Mouse (Mus musculus): ENCODE results near the gene Rabgap1l.

- TF ChIP-seq CTCF (IDR thresholded peaks at IDR 0.05; ENCODE audit: extremely low read depth, insufficient read depth, insufficient read length, insufficient replicate concordance) (no peak), POLR2A (IDR thresholded peaks at IDR 0.05; ENCODE audit: low read depth, low read length) (no peak)
Measured at GRCm38 (mm10) chr1:160387446-160387845, 405.6 kb downstream of the Rabgap1l start.

All from spleen, adult 2 months (tissue).